Mouse (Mus musculus): Measurements from ENCODE around the gene Cib4.

The Cib4 gene

GRCm38 (mm10) chr5:30545698-30546097 is at the start of gene Cib4:
Gene Cib4, minus strand, starts transcription at chr5:30545836.
- no peak for DNase-seq (ENCODE audit: low spot score in 2 of 2)

GRCm38 (mm10) chr5:30594953-30595560 is 49.4 kb upstream of the Cib4 start:
- no peak for DNase-seq (ENCODE audit: low spot score in 2 of 2)

DNA sequence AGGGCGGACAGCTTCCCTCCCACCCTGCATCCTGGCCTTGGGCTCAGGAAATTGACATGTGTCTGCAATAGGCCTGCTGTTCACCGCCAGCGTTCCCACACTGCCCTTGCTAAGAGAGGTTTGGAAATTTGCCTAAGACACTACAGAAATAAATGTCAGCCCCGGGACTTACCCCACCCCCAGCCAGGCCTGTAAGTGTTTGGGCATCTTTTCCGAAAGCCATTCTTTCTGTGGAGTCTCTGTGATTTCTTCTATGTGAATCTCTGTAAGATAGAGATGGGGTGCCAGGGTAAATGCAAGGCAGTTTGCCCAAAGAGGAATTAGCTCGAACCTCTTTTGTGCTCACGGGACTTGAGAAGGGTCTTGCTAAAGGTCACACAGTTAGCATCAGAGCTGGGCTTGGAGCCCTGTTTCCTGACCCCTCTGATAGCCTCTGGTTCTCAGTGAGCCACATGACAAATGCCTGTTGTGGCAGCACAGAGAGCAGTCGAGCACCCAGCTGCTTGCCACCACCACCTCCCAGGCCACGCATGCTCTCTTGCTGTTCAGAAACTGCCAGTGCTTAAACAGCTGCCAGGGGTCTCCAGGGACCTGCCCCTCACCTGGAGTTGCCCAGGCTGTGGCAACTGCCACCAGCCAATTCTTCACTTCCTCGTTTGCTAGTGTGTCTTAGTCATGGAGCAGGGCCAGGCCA is 48.3 kb upstream of the Cib4 start:
- DNase-seq (ENCODE audit: low spot score in 2 of 2), result peak; percentile 70 to 77

- DNase-seq (ENCODE audit: low spot score in 2 of 2), result no peak
These were observed 47.7 kb upstream of the Cib4 start for GRCm38 (mm10) chr5:30593360-30593759.

- no peak for DNase-seq (ENCODE audit: low spot score in 2 of 2)
These were observed 46.8 kb upstream of the Cib4 start for GRCm38 (mm10) chr5:30592279-30592980.

DNA sequence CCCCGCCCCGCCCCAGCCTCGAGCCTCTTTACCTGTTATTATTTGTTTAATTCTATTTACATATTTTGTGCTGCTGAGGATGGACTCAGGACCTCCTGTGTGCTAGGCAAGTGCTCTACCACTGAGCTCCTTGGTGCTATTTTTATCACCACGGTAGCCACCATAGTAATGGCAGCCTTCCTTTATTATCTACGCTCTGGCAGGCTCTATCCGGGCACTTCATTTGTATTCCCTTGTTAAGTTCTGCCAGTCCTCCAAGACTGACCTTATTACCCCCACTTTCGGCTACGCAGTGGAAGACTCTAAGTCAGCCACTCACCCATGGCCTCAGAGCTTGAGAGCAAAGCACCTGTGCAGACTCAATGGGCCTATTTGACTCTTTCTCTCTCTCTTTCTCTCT is 46.1 kb upstream of the Cib4 start:
- no peak for DNase-seq (ENCODE audit: low spot score in 2 of 2)

- DNase-seq (ENCODE audit: low spot score in 2 of 2), result no peak
These were observed 45.6 kb upstream of the Cib4 start for GRCm38 (mm10) chr5:30591205-30591731.

- no peak for DNase-seq (ENCODE audit: low spot score in 2 of 2)
These were observed 44.6 kb upstream of the Cib4 start for GRCm38 (mm10) chr5:30590231-30590630.

GRCm38 (mm10) chr5:30589546-30589945 is 43.9 kb upstream of the Cib4 start:
- no peak for DNase-seq (ENCODE audit: low spot score in 2 of 2)

GRCm38 (mm10) chr5:30589069-30589468 is 43.4 kb upstream of the Cib4 start:
- no peak for DNase-seq (ENCODE audit: low spot score in 2 of 2)

DNA sequence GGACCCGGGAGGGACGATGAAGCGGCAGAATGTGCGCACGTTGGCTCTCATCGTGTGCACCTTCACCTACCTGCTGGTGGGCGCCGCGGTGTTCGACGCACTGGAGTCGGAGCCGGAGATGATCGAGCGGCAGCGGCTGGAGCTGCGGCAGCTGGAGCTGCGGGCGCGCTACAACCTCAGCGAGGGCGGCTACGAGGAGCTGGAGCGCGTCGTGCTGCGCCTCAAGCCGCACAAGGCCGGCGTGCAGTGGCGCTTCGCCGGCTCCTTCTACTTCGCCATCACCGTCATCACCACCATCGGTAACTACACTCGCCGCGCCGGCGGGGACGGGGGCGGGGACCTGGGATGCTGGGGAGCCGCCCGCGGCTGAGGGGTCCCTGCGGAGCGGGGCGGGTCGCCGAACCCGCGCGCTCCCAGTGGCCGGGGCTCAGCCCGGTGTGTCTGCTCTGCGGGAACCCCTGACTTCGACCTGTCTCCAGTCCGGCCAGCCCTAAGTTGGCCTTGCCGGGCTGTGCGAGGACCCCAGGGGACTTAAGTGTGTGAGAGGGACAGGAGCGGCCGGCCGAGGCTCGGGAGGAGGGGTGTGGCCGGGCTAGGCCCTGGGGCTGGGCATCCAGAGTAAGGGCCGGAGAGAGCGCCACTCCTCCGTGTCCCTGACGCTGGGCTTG is 42.8 kb upstream of the Cib4 start:
- no peak for DNase-seq (ENCODE audit: low spot score in 2 of 2)

GRCm38 (mm10) chr5:30587681-30588300 is 42.2 kb upstream of the Cib4 start, which contains the start of gene Kcnk3:
Gene Kcnk3, plus strand, starts transcription at chr5:30588170.
- DNase-seq (ENCODE audit: low spot score in 2 of 2), result peak; percentile 28 to 32

DNA sequence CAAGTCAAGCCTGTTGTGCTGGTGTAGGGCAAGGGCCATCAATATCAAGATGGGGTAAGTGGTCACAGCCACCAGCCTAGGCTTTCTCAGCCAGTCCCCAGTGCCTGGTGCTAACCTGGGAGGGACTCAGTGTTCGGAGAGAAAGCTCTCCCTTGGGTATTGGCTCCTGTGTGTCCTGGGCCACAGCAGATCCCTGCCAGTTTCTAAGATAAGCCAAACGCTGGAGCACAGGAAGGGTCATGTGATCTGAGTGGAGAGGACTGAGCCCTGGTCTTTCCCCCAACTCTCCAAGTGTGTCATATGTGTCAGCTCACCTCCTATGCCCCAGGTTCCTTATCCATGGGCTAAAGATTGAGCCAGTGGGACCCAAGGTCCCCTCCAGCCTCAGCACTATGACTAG is 41.5 kb upstream of the Cib4 start:
- no peak for DNase-seq (ENCODE audit: low spot score in 2 of 2)

DNA sequence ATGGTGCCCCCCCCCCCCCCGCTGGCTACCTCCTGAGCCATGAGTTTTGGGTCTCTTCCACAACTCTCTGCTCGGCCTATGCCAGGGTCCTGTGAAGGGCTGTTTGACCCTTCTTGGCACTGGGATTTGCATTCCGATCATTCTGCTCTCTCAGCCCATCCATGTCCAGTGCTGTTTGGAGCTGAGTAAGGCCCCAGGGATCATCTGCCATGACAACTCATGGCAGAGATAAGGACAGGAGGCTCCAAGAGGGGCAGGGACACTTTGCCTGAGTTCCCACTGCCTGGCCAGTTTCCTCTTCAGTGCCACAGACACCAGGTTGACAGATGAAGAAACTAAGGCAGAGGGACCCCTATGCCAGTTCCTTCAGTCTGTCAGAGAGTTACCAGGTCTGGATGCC is 41.0 kb upstream of the Cib4 start:
- no peak for DNase-seq (ENCODE audit: low spot score in 2 of 2)

DNA sequence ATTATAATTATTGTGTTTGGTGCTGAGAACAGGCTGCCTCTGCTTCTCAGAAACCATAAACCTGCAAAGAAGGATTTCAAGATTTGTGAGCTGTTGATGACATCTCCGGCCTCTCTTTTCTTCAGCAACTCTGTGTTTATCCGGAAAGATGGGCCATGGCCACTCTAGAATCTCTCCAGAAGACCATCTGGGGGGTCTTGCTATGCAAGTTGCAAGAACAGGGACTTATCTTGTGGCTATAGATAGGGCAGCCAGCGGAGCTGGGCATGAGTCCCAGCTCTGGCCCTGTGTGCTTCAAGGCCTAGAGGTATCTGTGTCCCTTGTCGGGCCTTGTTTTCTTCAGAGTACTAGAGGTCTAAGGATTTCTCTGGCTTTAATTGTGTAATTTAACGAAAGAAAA is 36.4 kb upstream of the Cib4 start:
- DNase-seq (ENCODE audit: low spot score in 2 of 2), result no peak

DNA sequence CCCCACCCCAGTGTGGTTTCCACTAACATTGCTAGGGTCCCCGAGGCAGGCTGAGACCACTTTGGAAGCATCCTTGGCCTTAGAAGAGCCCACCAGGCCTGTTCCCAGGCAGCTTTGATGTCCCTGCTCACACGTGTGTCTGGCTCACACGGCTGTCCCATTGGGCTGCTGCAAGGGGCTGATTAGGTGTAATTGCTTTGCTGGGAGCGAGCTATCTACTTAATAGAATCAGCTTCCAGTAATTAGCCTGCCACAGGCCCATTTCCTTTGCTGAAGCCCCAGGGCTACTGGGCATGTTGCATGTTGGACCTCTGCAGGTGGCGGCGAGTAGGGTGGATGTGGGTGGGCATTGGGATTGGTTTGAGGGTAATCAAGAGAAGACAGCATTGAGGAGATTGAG is 35.1 kb upstream of the Cib4 start:
- no peak for DNase-seq (ENCODE audit: low spot score in 2 of 2)

DNA sequence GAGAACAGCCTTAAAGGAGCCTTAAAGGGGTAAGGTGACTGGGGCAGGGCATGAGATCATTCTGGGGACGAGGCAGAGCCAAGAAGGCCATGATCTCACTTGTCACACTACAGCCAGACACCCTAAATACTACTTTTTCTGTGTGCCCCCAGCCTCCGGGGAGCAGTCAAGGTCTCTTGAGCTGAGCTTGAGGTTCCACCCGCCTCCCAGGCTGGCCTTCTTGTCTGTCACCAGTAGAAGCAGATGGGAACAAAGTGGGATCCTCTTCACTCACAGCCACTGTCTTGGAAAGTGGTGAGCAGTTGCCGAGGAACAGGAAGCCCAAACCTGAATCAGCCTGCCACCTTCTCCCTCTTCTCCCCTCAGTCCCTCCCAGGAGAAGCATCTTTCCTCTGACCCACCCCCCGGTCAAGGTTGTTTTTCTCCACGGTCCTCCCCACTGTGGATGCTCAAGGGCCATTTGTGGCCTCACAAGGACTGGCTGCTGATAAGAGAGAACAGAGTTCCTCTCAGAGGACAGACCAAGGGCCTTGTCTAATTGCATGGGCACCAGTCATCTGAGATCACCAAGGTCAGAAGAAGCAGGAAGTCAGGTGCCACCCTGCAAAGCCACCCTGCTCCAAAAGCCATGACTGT is 32.9 kb upstream of the Cib4 start:
- no peak for DNase-seq (ENCODE audit: low spot score in 2 of 2)

- no peak for DNase-seq (ENCODE audit: low spot score in 2 of 2)
These were observed 32.1 kb upstream of the Cib4 start for GRCm38 (mm10) chr5:30577654-30578310.

DNA sequence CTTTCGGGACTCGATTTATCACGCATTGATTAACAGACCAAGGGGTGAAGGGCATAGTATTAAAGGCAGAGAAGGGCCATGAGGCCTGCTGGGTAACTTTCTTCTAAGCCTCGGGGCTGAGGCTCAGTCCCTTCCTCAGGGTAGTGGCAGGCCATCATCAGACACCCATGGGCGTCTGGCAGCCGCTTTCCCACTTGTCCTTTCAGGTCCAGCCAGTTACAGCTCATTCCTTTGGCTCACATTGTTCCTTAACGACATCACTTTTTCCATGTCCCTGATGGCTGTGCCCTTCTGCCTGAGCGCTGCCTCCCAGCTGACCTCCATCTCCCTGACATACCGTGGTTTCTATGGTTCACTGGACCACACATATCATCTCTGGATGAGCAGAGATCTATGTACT is 31.6 kb upstream of the Cib4 start:
- no peak for DNase-seq (ENCODE audit: low spot score in 2 of 2)

DNA sequence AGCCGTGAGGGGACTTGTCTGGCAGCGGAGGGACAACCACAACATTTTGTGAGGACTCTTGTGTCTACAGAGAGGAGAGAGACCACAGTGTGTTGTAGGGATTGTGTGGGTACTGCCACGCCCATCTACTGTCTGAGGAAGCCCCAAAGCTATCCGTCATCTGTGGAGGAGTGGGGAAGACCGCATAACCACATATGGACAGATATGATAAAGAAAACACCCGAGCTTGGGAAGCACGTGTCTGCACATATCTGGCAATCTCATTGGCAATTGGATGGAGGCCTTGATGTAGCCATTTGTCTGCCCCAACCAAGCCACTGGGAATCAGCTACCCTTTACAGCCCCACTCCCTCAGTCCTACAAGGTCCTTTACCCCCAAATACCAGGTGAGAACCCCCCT is 30.6 kb upstream of the Cib4 start:
- DNase-seq (ENCODE audit: low spot score in 2 of 2), result no peak

GRCm38 (mm10) chr5:30574367-30574766 is 28.7 kb upstream of the Cib4 start:
- no peak for DNase-seq (ENCODE audit: low spot score in 2 of 2)
